Mouse (Mus musculus): ENCODE results near the gene Arf5. TPM values are rescaled to one million over a fixed set of nuclear protein-coding genes. Genes with fewer than 3 reads are reported as not detected.

The Arf5 gene
- 418 and 435 TPM in 2 replicates for polyA plus RNA-seq (2015; fragmentation: Nextera tagmentation; extraction: Ambion mirVana)

DNA sequence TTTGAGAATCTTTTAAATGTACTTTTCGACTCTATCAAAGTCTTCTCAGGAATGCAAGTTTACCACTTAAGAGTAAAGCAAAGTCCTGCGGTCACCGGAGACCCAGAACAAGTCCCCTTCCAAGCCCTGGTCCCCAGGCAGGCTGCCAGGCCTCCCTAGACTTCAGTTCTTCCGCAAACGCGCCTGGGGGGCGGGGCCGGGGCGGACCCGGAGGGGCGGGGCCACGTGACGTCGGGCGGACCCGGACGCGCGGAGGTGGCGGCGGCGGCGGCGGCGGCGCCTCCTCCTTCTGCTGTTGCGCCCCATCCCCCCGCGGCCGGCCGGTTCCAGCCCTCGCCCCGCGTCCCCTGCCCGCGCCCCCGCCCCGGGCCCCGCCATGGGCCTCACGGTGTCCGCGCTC is at the start of gene Arf5:
Gene Arf5 (plus strand): TSS at position 248 of the 400 bp plus-strand sequence.
- Histone ChIP-seq H3K9ac (ENCODE audit: low read depth, low read length) (peak within 1 kb of the TSS; percentile 97), H3K27me3 (ENCODE audit: control insufficient read depth, insufficient read depth, low read depth, low read length) (no peaks in the 10 kb centered on the region), H3K27ac (ENCODE audit: low read length) (peak within 1 kb of the TSS; percentile 82), H3K4me1 (ENCODE audit: control insufficient read depth, insufficient read depth, low read length) (peaks cover 34% of the 10 kb centered on the region), H3K36me3 (ENCODE audit: control insufficient read depth, insufficient read depth, low read length) (peaks cover 10% of the 10 kb centered on the region; the same call in 1 of the 2 replicates), H3K4me3 (ENCODE audit: low read depth, low read length) (peak within 1 kb of the TSS; percentile 86), H3K4me2 (ENCODE audit: low read length) (peak within 1 kb of the TSS; percentile 79), H3K9me3 (replicated peaks; ENCODE audit: control insufficient read depth, low read length, poor library complexity, severe bottlenecking) (no peaks in the 10 kb centered on the region)
- ATAC-seq, result peak; percentile 69
- WGBS, result 0% methylated on average over 41 of the region's 42 CpGs

GRCm38 (mm10) chr6:28381983-28382382 is 41.4 kb upstream of the Arf5 start:
- no peaks in the 10 kb centered on the region for H3K36me3 ChIP-seq (ENCODE audit: control insufficient read depth, insufficient read depth, low read length)
- no peaks in the 10 kb centered on the region for H3K9me3 ChIP-seq (replicated peaks; ENCODE audit: control insufficient read depth, low read length, poor library complexity, severe bottlenecking)
- H3K9ac ChIP-seq (ENCODE audit: low read depth, low read length), result no peak overlapping the region
- H3K4me2 ChIP-seq (ENCODE audit: low read length), result no peak overlapping the region
- no peak overlapping the region for H3K4me3 ChIP-seq (ENCODE audit: low read depth, low read length)
- no peaks in the 10 kb centered on the region for H3K27me3 ChIP-seq (ENCODE audit: control insufficient read depth, insufficient read depth, low read depth, low read length)
- WGBS, result 62% methylated on average over 4 of the region's 4 CpGs
- H3K27ac ChIP-seq (ENCODE audit: low read length), result no peak overlapping the region
- no peak for ATAC-seq
- no peaks in the 10 kb centered on the region for H3K4me1 ChIP-seq (ENCODE audit: control insufficient read depth, insufficient read depth, low read length)

- no peak for ATAC-seq
These were observed 38.2 kb upstream of the Arf5 start for GRCm38 (mm10) chr6:28385169-28385568.

GRCm38 (mm10) chr6:28389038-28389437 is 34.3 kb upstream of the Arf5 start:
- Histone ChIP-seq H3K4me2 (ENCODE audit: low read length) (no peak overlapping the region), H3K27me3 (ENCODE audit: control insufficient read depth, insufficient read depth, low read depth, low read length) (no peaks in the 10 kb centered on the region), H3K9me3 (replicated peaks; ENCODE audit: control insufficient read depth, low read length, poor library complexity, severe bottlenecking) (no peaks in the 10 kb centered on the region), H3K4me1 (ENCODE audit: control insufficient read depth, insufficient read depth, low read length) (no peaks in the 10 kb centered on the region), H3K4me3 (ENCODE audit: low read depth, low read length) (no peak overlapping the region), H3K9ac (ENCODE audit: low read depth, low read length) (no peak overlapping the region), H3K36me3 (ENCODE audit: control insufficient read depth, insufficient read depth, low read length) (no peaks in the 10 kb centered on the region), H3K27ac (ENCODE audit: low read length) (no peak overlapping the region)
- 92% methylated on average over 3 of the region's 3 CpGs for WGBS
- no peak for ATAC-seq

More at GRCm38 (mm10) chr6:28385169-28385568, 38.2 kb upstream of the Arf5 start:
- Histone ChIP-seq H3K4me3 (ENCODE audit: low read depth, low read length) (no peak overlapping the region), H3K4me1 (ENCODE audit: control insufficient read depth, insufficient read depth, low read length) (no peaks in the 10 kb centered on the region), H3K27me3 (ENCODE audit: control insufficient read depth, insufficient read depth, low read depth, low read length) (no peaks in the 10 kb centered on the region), H3K36me3 (ENCODE audit: control insufficient read depth, insufficient read depth, low read length) (no peaks in the 10 kb centered on the region), H3K4me2 (ENCODE audit: low read length) (no peak overlapping the region), H3K9ac (ENCODE audit: low read depth, low read length) (no peak overlapping the region), H3K9me3 (replicated peaks; ENCODE audit: control insufficient read depth, low read length, poor library complexity, severe bottlenecking) (no peaks in the 10 kb centered on the region), H3K27ac (ENCODE audit: low read length) (no peak overlapping the region)
- 95% methylated on average over 3 of the region's 3 CpGs for WGBS

DNA sequence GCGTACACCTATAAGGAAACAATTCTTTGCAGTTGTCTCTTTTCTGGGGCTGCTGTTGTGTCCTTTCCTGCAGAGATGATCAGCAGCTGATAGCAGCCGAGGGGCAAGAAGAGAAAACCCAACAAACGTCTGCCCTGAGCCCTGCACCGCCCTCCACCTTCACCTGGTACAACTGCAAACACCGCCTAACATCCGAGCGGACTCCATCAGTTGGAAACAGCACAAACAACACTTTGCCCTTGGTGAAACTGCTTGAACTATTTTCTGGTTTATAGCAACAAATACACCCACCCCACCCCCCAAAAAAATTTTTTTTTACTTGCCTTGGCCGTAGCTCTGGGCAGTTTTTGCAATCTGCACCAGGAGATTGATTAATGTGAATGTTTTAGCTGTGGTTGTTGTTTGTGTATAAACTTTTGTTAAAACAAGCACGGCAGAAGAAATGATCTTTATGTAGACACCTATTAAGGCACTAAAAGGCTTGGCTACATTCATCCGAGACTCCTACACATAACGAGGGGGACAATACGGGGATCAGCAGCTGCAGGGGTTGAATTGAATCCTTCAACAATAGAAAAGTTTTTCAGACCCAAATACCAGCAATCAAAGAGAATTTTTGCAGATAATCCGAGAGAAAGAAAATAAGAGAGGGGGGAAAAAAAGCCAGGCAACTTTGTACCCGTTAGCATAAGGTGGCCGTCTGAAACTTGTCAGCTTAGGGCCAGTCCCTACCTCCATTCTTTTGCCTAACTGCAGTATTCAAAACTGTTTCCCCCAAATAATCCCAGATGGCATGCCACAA is 27.1 kb upstream of the Arf5 start:
- Histone ChIP-seq H3K4me2 (ENCODE audit: low read length) (peak overlapping the region; percentile 94), H3K27ac (ENCODE audit: low read length) (no peak overlapping the region)
- ATAC-seq, result no peak

GRCm38 (mm10) chr6:28396853-28397457 is 26.4 kb upstream of the Arf5 start:
- 0 out of 2 replicates have a peak, but pooled peaks have one; percentile 36 for ATAC-seq
- under 1% methylated on average over 19 of the region's 19 CpGs for WGBS
- Histone ChIP-seq H3K9ac (ENCODE audit: low read depth, low read length) (peak overlapping the region; percentile 68), H3K4me3 (ENCODE audit: low read depth, low read length) (peak overlapping the region; percentile 53), H3K27me3 (ENCODE audit: control insufficient read depth, insufficient read depth, low read depth, low read length) (no peaks in the 10 kb centered on the region; the same call in 1 of the 2 replicates), H3K27ac (ENCODE audit: low read length) (peak overlapping the region; percentile 26; the same call in 1 of the 2 replicates), H3K9me3 (replicated peaks; ENCODE audit: control insufficient read depth, low read length, poor library complexity, severe bottlenecking) (no peaks in the 10 kb centered on the region; the same call in 1 of the 2 replicates), H3K36me3 (ENCODE audit: control insufficient read depth, insufficient read depth, low read length) (no peaks in the 10 kb centered on the region), H3K4me2 (ENCODE audit: low read length) (peak overlapping the region; percentile 94), H3K4me1 (ENCODE audit: control insufficient read depth, insufficient read depth, low read length) (peaks cover 17% of the 10 kb centered on the region)

More for the DNA sequence above, 27.1 kb upstream of the Arf5 start:
- H3K4me1 ChIP-seq (ENCODE audit: control insufficient read depth, insufficient read depth, low read length), result peaks cover 17% of the 10 kb centered on the region
- no peak overlapping the region for H3K9ac ChIP-seq (ENCODE audit: low read depth, low read length)
- no peaks in the 10 kb centered on the region; the same call in 1 of the 2 replicates for H3K9me3 ChIP-seq (replicated peaks; ENCODE audit: control insufficient read depth, low read length, poor library complexity, severe bottlenecking)
- 11% methylated on average over 15 of the region's 15 CpGs for WGBS
- no peaks in the 10 kb centered on the region; the same call in 1 of the 2 replicates for H3K27me3 ChIP-seq (ENCODE audit: control insufficient read depth, insufficient read depth, low read depth, low read length)
- H3K36me3 ChIP-seq (ENCODE audit: control insufficient read depth, insufficient read depth, low read length), result no peaks in the 10 kb centered on the region
- peak overlapping the region; percentile 53 for H3K4me3 ChIP-seq (ENCODE audit: low read depth, low read length)

DNA sequence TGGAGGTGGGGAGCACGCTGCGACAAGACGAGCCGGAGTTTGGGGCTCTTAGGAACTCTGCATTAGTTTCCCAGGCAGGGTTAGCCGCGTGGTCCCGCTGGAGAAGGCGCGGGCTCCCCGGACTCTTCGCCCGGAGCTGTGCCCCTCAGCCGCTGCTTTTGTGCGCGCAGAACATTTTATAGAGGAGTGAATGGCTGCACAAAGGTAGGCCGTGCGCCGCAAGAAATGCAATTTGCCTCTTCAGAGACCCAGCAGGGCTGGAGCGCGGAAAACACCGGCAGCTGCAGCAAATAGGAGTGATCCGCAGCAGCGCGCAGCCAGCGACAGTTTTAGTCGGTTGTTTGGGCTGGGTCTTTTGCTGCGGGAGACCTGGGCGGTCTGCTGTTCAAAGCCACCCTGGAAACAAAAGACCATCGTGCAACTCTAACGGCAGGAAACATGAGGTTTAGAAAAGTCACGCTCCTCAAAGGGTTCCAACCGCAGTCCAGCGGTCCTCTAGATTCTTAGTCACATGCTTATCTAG is 25.6 kb upstream of the Arf5 start, which contains the start of gene Zfp800:
Gene Zfp800 (minus strand): TSS at position 325 of the 523 bp plus-strand sequence.
- H3K9ac ChIP-seq (ENCODE audit: low read depth, low read length), result peak within 1 kb of the TSS; percentile 68
- no peaks in the 10 kb centered on the region; the same call in 1 of the 2 replicates for H3K27me3 ChIP-seq (ENCODE audit: control insufficient read depth, insufficient read depth, low read depth, low read length)
- peak within 1 kb of the TSS; percentile 53 for H3K4me3 ChIP-seq (ENCODE audit: low read depth, low read length)
- WGBS, result under 1% methylated on average over 33 of the region's 33 CpGs
- H3K4me1 ChIP-seq (ENCODE audit: control insufficient read depth, insufficient read depth, low read length), result peaks cover 17% of the 10 kb centered on the region
- no peaks in the 10 kb centered on the region; the same call in 1 of the 2 replicates for H3K9me3 ChIP-seq (replicated peaks; ENCODE audit: control insufficient read depth, low read length, poor library complexity, severe bottlenecking)
- ATAC-seq, result peak; percentile 63
- H3K4me2 ChIP-seq (ENCODE audit: low read length), result peak within 1 kb of the TSS; percentile 94
- no peaks in the 10 kb centered on the region for H3K36me3 ChIP-seq (ENCODE audit: control insufficient read depth, insufficient read depth, low read length)
- peak within 1 kb of the TSS; percentile 64; the same call in 1 of the 2 replicates for H3K27ac ChIP-seq (ENCODE audit: low read length)

DNA sequence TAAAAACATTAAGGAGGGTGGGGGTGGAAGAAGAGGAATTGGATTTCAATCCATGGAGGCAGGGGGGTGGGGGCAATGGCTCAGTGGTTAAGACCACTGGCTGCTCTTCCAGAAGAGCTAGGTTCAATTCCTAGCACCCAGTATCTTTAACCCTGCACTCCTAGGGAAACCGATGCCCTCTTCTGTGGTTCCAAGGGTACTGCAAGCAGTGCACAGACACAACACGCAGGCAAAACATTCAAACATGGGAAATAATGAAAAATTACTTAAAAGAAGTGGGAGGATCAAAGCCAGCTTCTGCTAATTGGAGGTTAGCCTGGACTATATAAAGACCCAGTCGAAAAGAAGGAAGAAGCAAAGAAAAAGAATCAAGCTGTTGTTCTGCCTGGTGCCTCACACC is 24.6 kb upstream of the Arf5 start:
- H3K36me3 ChIP-seq (ENCODE audit: control insufficient read depth, insufficient read depth, low read length), result no peaks in the 10 kb centered on the region
- no peak overlapping the region for H3K9ac ChIP-seq (ENCODE audit: low read depth, low read length)
- H3K9me3 ChIP-seq (replicated peaks; ENCODE audit: control insufficient read depth, low read length, poor library complexity, severe bottlenecking), result no peaks in the 10 kb centered on the region; the same call in 1 of the 2 replicates
- H3K4me1 ChIP-seq (ENCODE audit: control insufficient read depth, insufficient read depth, low read length), result peaks cover 17% of the 10 kb centered on the region
- no peak for ATAC-seq
- H3K4me2 ChIP-seq (ENCODE audit: low read length), result no peak overlapping the region
- 91% methylated on average over 3 of the region's 3 CpGs for WGBS
- no peak overlapping the region for H3K4me3 ChIP-seq (ENCODE audit: low read depth, low read length)
- no peak overlapping the region for H3K27ac ChIP-seq (ENCODE audit: low read length)
- no peaks in the 10 kb centered on the region; the same call in 1 of the 2 replicates for H3K27me3 ChIP-seq (ENCODE audit: control insufficient read depth, insufficient read depth, low read depth, low read length)

All from midbrain, embryonic 16.5 days (tissue).